Mouse (Mus musculus): ENCODE measurements at regions not wholly inside any gene's neighbourhood (a gene's known extent, or its start where the extent isn't known, plus 50 kb on each side); places are given as distances from the start of the nearest gene placed in this dataset.
A peak's percentile ranks its signal among the peaks of the same experiment; 100 is the strongest.

DNA sequence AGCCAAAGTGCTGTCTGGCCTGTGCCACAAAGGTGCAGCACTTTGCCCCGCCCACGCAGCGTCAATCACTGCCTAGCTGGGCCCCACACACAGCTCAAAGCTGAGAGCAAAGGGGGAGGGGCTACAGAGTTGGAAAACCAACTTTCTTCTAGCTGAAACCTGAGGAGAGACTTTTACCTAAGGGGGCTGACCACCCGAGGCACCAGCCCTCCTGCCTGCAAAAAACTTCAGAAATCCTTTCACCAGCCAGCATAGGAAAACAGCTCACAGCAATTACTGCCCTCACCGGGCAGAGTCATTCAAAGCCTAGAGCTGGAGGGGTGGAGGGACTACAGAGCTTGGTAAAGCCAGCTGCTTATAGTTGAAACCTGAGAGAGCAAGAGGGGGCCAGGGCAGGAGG, 74.6 kb upstream of the Pabpc5 start:
- H3K4me2 ChIP-seq = no peak overlapping the region
- no peak overlapping the region for H3K27ac ChIP-seq
- H3K9me3 ChIP-seq = no peaks in the 10 kb centered on the region
- ATAC-seq (ENCODE audit: insufficient read depth, low FRiP score, low read depth) = peak; percentile 63; the same call in 1 of the 2 replicates
- no peak overlapping the region for H3K9ac ChIP-seq
- no peaks in the 10 kb centered on the region for H3K36me3 ChIP-seq
- H3K4me3 ChIP-seq (replicated peaks) = no peak overlapping the region
- no peaks in the 10 kb centered on the region for H3K4me1 ChIP-seq
- 37% methylated on average over 5 of the region's 5 CpGs for WGBS
- H3K27me3 ChIP-seq (replicated peaks) = no peaks in the 10 kb centered on the region

Measured in stomach, embryonic 15.5 days (tissue).